Mouse (Mus musculus): ENCODE measurements around the gene Pom121l12. TPM values are rescaled to one million over a fixed set of nuclear protein-coding genes. Genes with fewer than 3 reads are reported as not detected.

Gene Pom121l12
- not detected for total RNA-seq (2023)

GRCm38 (mm10) chr11:14598976-14599375, at the start of gene Pom121l12:
Gene Pom121l12, plus strand, starts transcription at chr11:14599276.

